Mouse (Mus musculus): Measurements from ENCODE around the gene Gsto2. TPM values are rescaled to one million over a fixed set of nuclear protein-coding genes. Genes with fewer than 3 reads are reported as not detected.

The Gsto2 gene
- total RNA-seq (2023), result not detected

GRCm38 (mm10) chr19:47865353-47865947 lies at the start of gene Gsto2:
TSS of gene Gsto2 (plus strand) at chr19:47865534.

GRCm38 (mm10) chr19:47854796-47855783 lies 10.2 kb upstream of the Gsto2 start, which contains the start of gene Gsto1:
TSS of gene Gsto1 (plus strand) at chr19:47854970.

GRCm38 (mm10) chr19:47919126-47919965 lies 54.0 kb downstream of the Gsto2 start, which contains the start of the genes Cfap43 and Itprip:
TSS of gene Cfap43 (minus strand) at chr19:47919287.
TSS of gene Itprip (minus strand) at chr19:47919299.

Other genes with a start within 250 kb of the Gsto2 start
- gene Col17a1, start 173.4 kb upstream of the Gsto2 start, total RNA-seq (2023), result not detected
- 100 to 1,000 TPM in 1 of 2 experiments, 10 to 100 TPM in 1; 91.0 to 101 TPM for gene Sfr1, start 133.9 kb upstream of the Gsto2 start, total RNA-seq (2023)
- 10 to 100 TPM; 14.2 to 17.1 TPM for gene Gsto1, start 10.6 kb upstream of the Gsto2 start, total RNA-seq (2023)
- not detected for gene Cfap43, start 53.8 kb downstream of the Gsto2 start, total RNA-seq (2023)
- gene Itprip, start 53.8 kb downstream of the Gsto2 start, total RNA-seq (2023), result 100 to 1,000 TPM; 245 to 279 TPM
- not detected for gene Cfap58, start 72.1 kb downstream of the Gsto2 start, total RNA-seq (2023)